Mouse (Mus musculus) left cerebral cortex, adult 11 months (tissue): ENCODE results near the gene Ints6l.

ENCODE experiments used
- DNase-seq: peaks from one replicate; pipeline ENCODE4 v3.0.0; 2022; ENCODE audit warnings: low spot score

The Ints6l gene

GRCm38 (mm10) chrX:56454671-56455371 lies at the start of gene Ints6l:
Ints6l (plus strand) TSS chrX:56454857.
- DNase-seq: peak; percentile 77

- DNase-seq: no peak
These were observed 49.2 kb upstream of the Ints6l start for GRCm38 (mm10) chrX:56405482-56405881.

GRCm38 (mm10) chrX:56406128-56406527 lies 48.5 kb upstream of the Ints6l start:
- DNase-seq: no peak

GRCm38 (mm10) chrX:56416277-56416676 lies 38.4 kb upstream of the Ints6l start:
- no peak for DNase-seq

- DNase-seq: no peak
These were observed 37.1 kb upstream of the Ints6l start for GRCm38 (mm10) chrX:56417541-56417940.

- DNase-seq: no peak
These were observed 24.1 kb upstream of the Ints6l start for GRCm38 (mm10) chrX:56430601-56431000.

GRCm38 (mm10) chrX:56435758-56436283 lies 18.8 kb upstream of the Ints6l start:
- no peak for DNase-seq

- DNase-seq: no peak
These were observed 7.9 kb upstream of the Ints6l start for GRCm38 (mm10) chrX:56446487-56447428.

- DNase-seq: no peak
These were observed 7.1 kb upstream of the Ints6l start, which contains the start of gene Gm2174 for GRCm38 (mm10) chrX:56447524-56448015. Gm2174 (plus strand) TSS chrX:56447965.

- DNase-seq: peak; percentile 80
These were observed 952 bp downstream of the Ints6l start for GRCm38 (mm10) chrX:56455372-56456246.

- DNase-seq: no peak
These were observed 1.7 kb downstream of the Ints6l start for GRCm38 (mm10) chrX:56456379-56456778.

GRCm38 (mm10) chrX:56462020-56462933 lies 7.6 kb downstream of the Ints6l start:
- DNase-seq: no peak

- DNase-seq: no peak
These were observed 10.2 kb downstream of the Ints6l start for GRCm38 (mm10) chrX:56464906-56465305.

GRCm38 (mm10) chrX:56467688-56468087 lies 13.0 kb downstream of the Ints6l start:
- DNase-seq: no peak

GRCm38 (mm10) chrX:56468422-56468821 lies 13.8 kb downstream of the Ints6l start:
- no peak for DNase-seq

GRCm38 (mm10) chrX:56474035-56474434 lies 19.4 kb downstream of the Ints6l start:
- no peak for DNase-seq

GRCm38 (mm10) chrX:56477553-56477952 lies 22.9 kb downstream of the Ints6l start:
- DNase-seq: no peak

GRCm38 (mm10) chrX:56481906-56482305 lies 27.2 kb downstream of the Ints6l start:
- no peak for DNase-seq

- DNase-seq: peak; percentile 34
These were observed 35.1 kb downstream of the Ints6l start for GRCm38 (mm10) chrX:56489758-56490157.

GRCm38 (mm10) chrX:56497241-56497640 lies 42.6 kb downstream of the Ints6l start:
- DNase-seq: no peak
